Mouse (Mus musculus) liver, embryonic 14.5 days (tissue): ENCODE results near the gene Mrpl3. TPM values are rescaled to one million over a fixed set of nuclear protein-coding genes. Genes with fewer than 3 reads are reported as not detected.

Source experiments
- ATAC-seq: fragments of 200-750 bp; cut with Nextera tagmentation; 2 replicates; pipeline ENCODE4 v1.8.0; 2017; ENCODE audit warnings: moderate number of reproducible peaks, mild to moderate bottlenecking, moderate library complexity; ENCODE audit not compliant: insufficient read depth
- DNase-seq, 3 experiments: peaks; one replicate each; pipeline ENCODE4 v3.0.0-alpha.2; 2012 to 2013; ENCODE audit warnings: low read depth in 3 of 3, low spot score in 3 of 3
- H3K27ac ChIP-seq: fragments of 300-500 bp; sonication (generic); 2 replicates; pipeline ENCODE4 v1.5.1; 2014; ENCODE audit warnings: moderate library complexity, mild to moderate bottlenecking, control low read depth, inconsistent platforms
- H3K27me3 ChIP-seq: fragments of 300-500 bp; sonication (generic); 2 replicates; pipeline ENCODE4 v1.6.1; 2014; ENCODE audit warnings: mild to moderate bottlenecking, low read length, moderate library complexity; ENCODE audit not compliant: control insufficient read depth, insufficient read depth
- H3K36me3 ChIP-seq: fragments of 300-500 bp; sonication (generic); replicated peaks from 2 replicates; pipeline ENCODE4 v1.6.1; 2014; ENCODE audit warnings: low read depth; ENCODE audit not compliant: control insufficient read depth, insufficient read depth
- H3K4me1 ChIP-seq, 2 experiments: fragments of 200-500 bp in 1 of 2; fragments of 300-500 bp in 1 of 2; sonication (generic) in 1 of 2; replicated peaks; 2 replicates each; pipeline ENCODE4 v1.6.1; 2012 to 2014; ENCODE audit warnings: antibody characterized with exemption in 1 of 2, inconsistent platforms in 1 of 2, low read length in 1 of 2; ENCODE audit not compliant: control insufficient read depth in 2 of 2, insufficient read depth in 2 of 2
- H3K4me2 ChIP-seq: fragments of 300-500 bp; sonication (generic); 2 replicates; pipeline ENCODE4 v1.6.1; 2014; ENCODE audit warnings: low read depth, mild to moderate bottlenecking, control low read depth, moderate library complexity
- H3K4me3 ChIP-seq, 2 experiments: fragments of 200-500 bp in 1 of 2; fragments of 300-500 bp in 1 of 2; sonication (generic) in 1 of 2; 2 replicates each; pipeline ENCODE4 v1.5.1; 2012 to 2014; ENCODE audit warnings: low read depth in 2 of 2, low read length in 2 of 2, mild to moderate bottlenecking in 2 of 2, control low read depth in 1 of 2, inconsistent platforms in 1 of 2, moderate library complexity in 1 of 2; ENCODE audit not compliant: insufficient read depth in 1 of 2
- H3K9ac ChIP-seq: fragments of 300-500 bp; sonication (generic); replicated peaks from 2 replicates; pipeline ENCODE4 v1.6.1; 2014; ENCODE audit warnings: mild to moderate bottlenecking, control low read depth, moderate library complexity
- H3K9me3 ChIP-seq: fragments of 300-500 bp; sonication (generic); 2 replicates; pipeline ENCODE4 v1.6.1; 2016; ENCODE audit warnings: low read length, mixed read lengths; ENCODE audit not compliant: control insufficient read depth
- CTCF ChIP-seq: IDR thresholded peaks from 2 replicates; pipeline ENCODE4 v1.5.1; 2016; ENCODE audit warnings: antibody characterized with exemption, low read depth, control low read depth
- EP300 ChIP-seq: IDR thresholded peaks from 2 replicates; pipeline ENCODE4 v1.6.1; 2016; ENCODE audit warnings: antibody characterized with exemption, low read depth
- WGBS: fragments of 180-500 bp; shearing (Covaris S2); extraction: QIAGEN DNeasy Blood & Tissue Kit; methylation state at CpG from one replicate; pipeline ENCODE4 v1.1.7; 2014; ENCODE audit not compliant: insufficient replicate concordance; 5-methylcytosine and 5-hydroxymethylcytosine counted together
- polyA plus RNA-seq, 2 experiments: library from polyadenylated mRNA; depleted of rRNA in 1 of 2; stranded (reverse) in 1 of 2; unstranded in 1 of 2; fragments of >200 nt; fragmentation: Nextera tagmentation in 1 of 2; extraction: Ambion mirVana in 1 of 2; gene quantifications; 2 replicates each; pipeline versions ENCODE4 v1.2.1 to v1.2.3; 2012 to 2014

The Mrpl3 gene
- polyA plus RNA-seq (2012; rRNA removed) (14.6 and 22.2 TPM in 2 replicates), polyA plus RNA-seq (2014; fragmentation: Nextera tagmentation; extraction: Ambion mirVana) (56.0 and 63.6 TPM in 2 replicates)

DNA sequence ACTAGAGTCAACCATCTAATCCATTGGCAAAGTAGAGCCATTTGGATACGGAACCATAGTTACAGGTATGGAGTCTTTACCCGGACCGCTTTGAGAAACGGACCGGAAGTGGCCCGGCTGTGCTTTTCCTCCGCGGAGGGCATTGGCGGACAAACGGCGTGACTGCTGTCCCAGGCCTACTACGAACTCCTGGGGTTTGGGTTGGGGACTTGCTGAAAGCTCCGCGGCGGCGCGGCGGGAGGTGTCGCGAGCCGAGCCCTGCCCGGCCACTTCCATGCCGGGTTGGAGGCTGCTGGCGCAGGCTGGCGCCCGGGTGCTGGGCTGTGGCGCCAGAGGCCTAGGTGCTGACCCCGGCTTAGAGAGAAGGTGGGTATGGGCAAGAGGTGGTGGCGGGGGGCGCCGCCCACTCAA is at the start of gene Mrpl3:
Mrpl3 (plus strand) TSS at position 93 of the 411 bp plus-strand sequence.
- peak within 1 kb of the TSS; percentile 76 to 93 for H3K4me3 ChIP-seq
- ATAC-seq: peak; percentile 80
- peaks cover 13% of the 10 kb centered on the region for H3K36me3 ChIP-seq
- DNase-seq: peak; percentile 54 to 66 (median 60)
- H3K27ac ChIP-seq: peak within 1 kb of the TSS; percentile 4
- peak within 1 kb of the TSS; percentile 95 for H3K9ac ChIP-seq
- H3K4me2 ChIP-seq: peak within 1 kb of the TSS; percentile 72
- no peaks in the 10 kb centered on the region for H3K27me3 ChIP-seq
- TF ChIP-seq CTCF (no peak), EP300 (no peak)
- WGBS: under 1% methylated on average over 31 of the region's 31 CpGs
- H3K4me1 ChIP-seq: 0 out of 4 replicates have a peak, but pooled peaks cover 0 to 4% of the 10 kb centered on the region in 2 experiments
- H3K9me3 ChIP-seq: no peaks in the 10 kb centered on the region

DNA sequence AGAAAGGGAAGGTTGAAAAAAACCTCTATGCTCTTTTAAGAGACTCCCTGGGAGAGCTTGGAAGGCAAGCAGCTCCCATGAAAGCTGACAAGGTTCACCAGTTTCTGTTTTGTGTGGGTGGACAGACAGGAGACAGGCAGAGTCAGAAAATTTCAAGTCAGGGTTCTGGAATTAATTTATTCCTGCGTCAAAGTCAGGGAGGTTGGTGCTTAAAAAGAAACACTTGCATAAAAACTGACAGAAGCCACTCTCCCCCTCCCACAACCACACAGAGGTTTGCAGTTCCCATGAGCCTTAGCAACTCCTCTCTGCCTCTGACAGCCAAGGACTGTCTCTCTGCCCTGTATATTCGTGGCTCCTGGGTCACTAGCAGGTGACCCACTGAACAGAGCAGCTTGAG is 42.3 kb upstream of the Mrpl3 start:
- no peak for ATAC-seq
- no peak overlapping the region for H3K27ac ChIP-seq
- no peaks in the 10 kb centered on the region for H3K4me1 ChIP-seq
- WGBS: 14% methylated on average over 2 of the region's 2 CpGs
- no peaks in the 10 kb centered on the region for H3K9me3 ChIP-seq
- H3K4me2 ChIP-seq: no peak overlapping the region
- H3K9ac ChIP-seq: no peak overlapping the region
- no peaks in the 10 kb centered on the region for H3K36me3 ChIP-seq
- no peak for DNase-seq
- TF ChIP-seq EP300 (no peak), CTCF (no peak)
- no peaks in the 10 kb centered on the region for H3K27me3 ChIP-seq
- H3K4me3 ChIP-seq: no peak overlapping the region

DNA sequence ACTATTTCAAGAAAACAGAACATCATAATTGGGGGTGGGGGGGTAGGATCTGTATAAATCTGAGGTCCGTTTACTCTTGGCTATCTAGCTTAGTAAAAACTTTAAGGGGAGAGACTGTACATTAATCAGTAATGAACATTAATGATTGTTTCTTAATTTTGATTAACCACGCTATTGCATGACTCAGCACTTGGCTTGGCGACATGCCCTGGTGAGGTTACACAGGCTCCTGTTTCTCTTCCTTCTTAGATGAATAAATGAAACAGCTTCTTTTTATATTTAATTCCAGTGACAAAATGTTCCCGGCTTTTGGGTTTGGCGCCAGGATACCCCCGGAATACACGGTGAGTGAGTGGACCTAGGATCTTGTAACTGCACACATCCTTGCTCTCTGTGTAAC is 34.9 kb upstream of the Mrpl3 start:
- no peak overlapping the region for H3K9ac ChIP-seq
- H3K4me1 ChIP-seq: no peaks in the 10 kb centered on the region
- no peak for TF ChIP-seq EP300
- TF ChIP-seq CTCF: no peak
- no peaks in the 10 kb centered on the region for H3K27me3 ChIP-seq
- H3K36me3 ChIP-seq: no peaks in the 10 kb centered on the region
- ATAC-seq: no peak
- H3K9me3 ChIP-seq: no peaks in the 10 kb centered on the region
- H3K4me2 ChIP-seq: no peak overlapping the region
- no peak overlapping the region for H3K27ac ChIP-seq
- no peak for DNase-seq
- WGBS: 67% methylated on average over 7 of the region's 7 CpGs
- H3K4me3 ChIP-seq: no peak overlapping the region

DNA sequence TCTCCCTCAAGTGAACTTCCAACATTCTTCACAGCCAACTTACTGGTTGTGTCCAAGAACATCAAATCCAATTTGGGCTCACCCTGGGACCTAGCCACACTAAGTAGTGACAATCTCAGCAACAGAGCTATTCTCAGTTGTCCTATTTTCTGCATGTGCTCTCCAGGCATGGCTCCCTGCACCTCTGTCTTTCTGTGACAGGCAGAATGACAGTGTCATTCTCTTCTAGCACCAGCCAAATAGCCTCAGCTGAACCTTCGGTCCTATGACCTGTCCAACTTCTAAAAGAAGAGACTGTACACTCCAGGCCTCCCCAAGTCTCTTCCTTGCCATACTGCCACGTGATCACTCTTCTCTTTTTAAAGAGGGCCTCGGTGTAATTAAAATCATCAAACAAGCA is 24.7 kb upstream of the Mrpl3 start:
- WGBS: 49% methylated on average over 3 of the region's 3 CpGs
- Histone ChIP-seq H3K27ac (no peak overlapping the region), H3K27me3 (no peaks in the 10 kb centered on the region), H3K9ac (no peak overlapping the region), H3K4me3 (no peak overlapping the region), H3K9me3 (no peaks in the 10 kb centered on the region), H3K4me1 (no peaks in the 10 kb centered on the region), H3K4me2 (no peak overlapping the region), H3K36me3 (no peaks in the 10 kb centered on the region)
- TF ChIP-seq CTCF (no peak), EP300 (no peak)
- ATAC-seq (no peak), DNase-seq (no peak)

DNA sequence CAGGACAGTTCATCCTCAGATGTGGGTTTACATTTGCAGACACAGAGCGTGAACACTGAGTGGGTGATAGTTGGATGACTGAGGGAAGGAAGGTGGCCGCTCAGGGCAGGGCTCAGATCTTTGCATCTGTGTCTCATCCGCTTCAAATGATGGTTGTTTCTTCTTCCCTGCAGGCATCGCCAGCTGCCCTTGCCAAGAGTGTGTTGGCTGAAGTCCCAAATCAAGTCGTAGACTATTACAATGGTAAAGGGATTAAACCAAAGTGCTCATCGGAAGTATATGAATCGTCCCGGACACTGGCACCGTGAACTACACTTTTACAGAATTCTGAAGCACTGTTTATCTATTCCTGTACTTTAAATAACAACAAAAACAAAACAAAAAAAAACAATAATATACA is 20.5 kb upstream of the Mrpl3 start:
- H3K36me3 ChIP-seq: no peaks in the 10 kb centered on the region
- ATAC-seq (no peak), DNase-seq (no peak)
- no peak overlapping the region for H3K9ac ChIP-seq
- H3K4me3 ChIP-seq: no peak overlapping the region
- TF ChIP-seq EP300: no peak
- TF ChIP-seq CTCF: no peak
- no peak overlapping the region for H3K4me2 ChIP-seq
- WGBS: 76% methylated on average over 9 of the region's 9 CpGs
- H3K4me1 ChIP-seq: no peaks in the 10 kb centered on the region
- no peaks in the 10 kb centered on the region for H3K9me3 ChIP-seq
- no peak overlapping the region for H3K27ac ChIP-seq
- H3K27me3 ChIP-seq: no peaks in the 10 kb centered on the region
